Mouse (Mus musculus) spleen, adult 2 months (tissue): ENCODE results near the gene Tbc1d2b. TPM values are rescaled to one million over a fixed set of nuclear protein-coding genes. Genes with fewer than 3 reads are reported as not detected.

Experiments used
- DNase-seq, 2 experiments: peaks; one replicate each; pipeline versions ENCODE4 v3.0.0 to v3.0.0-alpha.2; 2012 to 2021; ENCODE audit warnings: low spot score in 2 of 2, low read depth in 1 of 2
- H3K27ac ChIP-seq: fragments of 200-500 bp; 2 replicates; pipeline ENCODE4 v1.5.1; 2012; ENCODE audit warnings: low read length, inconsistent platforms; ENCODE audit not compliant: insufficient read depth
- H3K27me3 ChIP-seq: fragments of 200-500 bp; 2 replicates; pipeline ENCODE4 v1.6.1; 2012; ENCODE audit warnings: mild to moderate bottlenecking, moderate library complexity, low read length, inconsistent platforms; ENCODE audit not compliant: control insufficient read depth, insufficient read depth
- H3K36me3 ChIP-seq: fragments of 200-500 bp; 2 replicates; pipeline ENCODE4 v1.6.1; 2012; ENCODE audit warnings: mild to moderate bottlenecking, low read length, inconsistent platforms; ENCODE audit not compliant: control insufficient read depth, insufficient read depth
- H3K4me1 ChIP-seq: fragments of 200-500 bp; 2 replicates; pipeline ENCODE4 v1.6.1; 2011; ENCODE audit warnings: inconsistent platforms; ENCODE audit not compliant: control insufficient read depth, insufficient read depth, insufficient read length
- H3K4me3 ChIP-seq: fragments of 200-500 bp; 2 replicates; pipeline ENCODE4 v1.5.1; 2011; ENCODE audit warnings: mild to moderate bottlenecking, inconsistent platforms; ENCODE audit not compliant: insufficient read depth, insufficient read length; ENCODE audit errors: extremely low read depth
- CTCF ChIP-seq: fragments of 200-500 bp; IDR thresholded peaks from 2 replicates; pipeline ENCODE4 v1.5.1; 2011; ENCODE audit warnings: mild to moderate bottlenecking, inconsistent platforms; ENCODE audit not compliant: insufficient read depth, insufficient read length, insufficient replicate concordance; ENCODE audit errors: extremely low read depth
- POLR2A ChIP-seq: fragments of 200-500 bp; IDR thresholded peaks from 2 replicates; pipeline ENCODE4 v1.6.1; 2011; ENCODE audit warnings: low read depth, low read length, inconsistent platforms
- WGBS: fragments of 180-500 bp; shearing (Covaris S2); methylation state at CpG from one replicate; pipeline ENCODE4 v1.1.7; 2018; 5-methylcytosine and 5-hydroxymethylcytosine counted together
- polyA plus RNA-seq: library from polyadenylated mRNA; depleted of rRNA; stranded (reverse); fragments of >200 nt; gene quantifications from 2 replicates; pipeline ENCODE4 v1.2.3, GENCODE M21; 2012

The Tbc1d2b gene
- polyA plus RNA-seq, 1 experiment, result 26.4 TPM

- Histone ChIP-seq H3K27me3 (no peaks in the 10 kb centered on the region), H3K4me3 (no peak overlapping the region), H3K27ac (peak overlapping the region; percentile 59; the same call in 1 of the 2 replicates), H3K4me1 (no peaks in the 10 kb centered on the region), H3K36me3 (no peaks in the 10 kb centered on the region)
- 75% methylated on average over 2 of the region's 2 CpGs for WGBS
- DNase-seq, result no peak
- TF ChIP-seq POLR2A (no peak), CTCF (no peak)
Observed at GRCm38 (mm10) chr9:90275500-90275899, 4.9 kb upstream of the Tbc1d2b start.

- WGBS, result 25% methylated on average over 3 of the region's 3 CpGs
- no peak for TF ChIP-seq POLR2A
- no peak for TF ChIP-seq CTCF
- no peaks in the 10 kb centered on the region for H3K27me3 ChIP-seq
- H3K27ac ChIP-seq, result peak overlapping the region; percentile 52; the same call in 1 of the 2 replicates
- no peaks in the 10 kb centered on the region for H3K36me3 ChIP-seq
- H3K4me1 ChIP-seq, result no peaks in the 10 kb centered on the region; the same call in 1 of the 2 replicates
- no peak overlapping the region for H3K4me3 ChIP-seq
- DNase-seq, result no peak
Observed at GRCm38 (mm10) chr9:90274516-90274915, 3.9 kb upstream of the Tbc1d2b start.

- H3K27me3 ChIP-seq, result no peaks in the 10 kb centered on the region
- no peak overlapping the region for H3K27ac ChIP-seq
- TF ChIP-seq CTCF (no peak), POLR2A (no peak)
- WGBS, result 94% methylated on average over 12 of the region's 12 CpGs
- no peak overlapping the region for H3K4me3 ChIP-seq
- DNase-seq, result no peak
- H3K36me3 ChIP-seq, result no peaks in the 10 kb centered on the region
- H3K4me1 ChIP-seq, result peaks cover 2% of the 10 kb centered on the region; the same call in 1 of the 2 replicates
Observed at GRCm38 (mm10) chr9:90272346-90272745, 1.7 kb upstream of the Tbc1d2b start.

GRCm38 (mm10) chr9:90271541-90272090 lies 1.0 kb upstream of the Tbc1d2b start:
- DNase-seq, result no peak
- Histone ChIP-seq H3K27ac (no peak overlapping the region), H3K4me3 (no peak overlapping the region), H3K36me3 (no peaks in the 10 kb centered on the region), H3K4me1 (peaks cover 2% of the 10 kb centered on the region; the same call in 1 of the 2 replicates), H3K27me3 (no peaks in the 10 kb centered on the region)
- WGBS, result 80% methylated on average over 5 of the region's 5 CpGs
- no peak for TF ChIP-seq POLR2A
- no peak for TF ChIP-seq CTCF

- no peak for TF ChIP-seq CTCF
- no peak for TF ChIP-seq POLR2A
- WGBS, result 10% methylated on average over 11 of the region's 11 CpGs
- Histone ChIP-seq H3K4me1 (peaks cover 2% of the 10 kb centered on the region; the same call in 1 of the 2 replicates), H3K27me3 (no peaks in the 10 kb centered on the region), H3K4me3 (peak overlapping the region; percentile 84), H3K27ac (no peak overlapping the region), H3K36me3 (no peaks in the 10 kb centered on the region)
- no peak for DNase-seq
Observed at GRCm38 (mm10) chr9:90270944-90271295, 316 bp upstream of the Tbc1d2b start.

GRCm38 (mm10) chr9:90269011-90269681 lies 1.5 kb downstream of the Tbc1d2b start:
- no peak for DNase-seq
- Histone ChIP-seq H3K27me3 (no peaks in the 10 kb centered on the region), H3K4me3 (peak overlapping the region; percentile 84), H3K36me3 (no peaks in the 10 kb centered on the region), H3K4me1 (peaks cover 2% of the 10 kb centered on the region; the same call in 1 of the 2 replicates), H3K27ac (peak overlapping the region; percentile 81)
- no peak for TF ChIP-seq CTCF
- TF ChIP-seq POLR2A, result no peak
- 10% methylated on average over 7 of the region's 7 CpGs for WGBS

- H3K27ac ChIP-seq, result no peak overlapping the region
- H3K36me3 ChIP-seq, result no peaks in the 10 kb centered on the region
- H3K27me3 ChIP-seq, result no peaks in the 10 kb centered on the region
- peaks cover 2% of the 10 kb centered on the region; the same call in 1 of the 2 replicates for H3K4me1 ChIP-seq
- TF ChIP-seq POLR2A (no peak), CTCF (no peak)
- 94% methylated on average over 10 of the region's 10 CpGs for WGBS
- no peak overlapping the region for H3K4me3 ChIP-seq
- no peak for DNase-seq
Observed at GRCm38 (mm10) chr9:90266926-90267325, 3.7 kb downstream of the Tbc1d2b start.
